Mouse (Mus musculus): ENCODE results near the gene Fig4. TPM values are rescaled to one million over a fixed set of nuclear protein-coding genes. Genes with fewer than 3 reads are reported as not detected.

Gene Fig4
- polyA plus RNA-seq, 1 experiment from 2014 or later = 10.1 TPM

DNA sequence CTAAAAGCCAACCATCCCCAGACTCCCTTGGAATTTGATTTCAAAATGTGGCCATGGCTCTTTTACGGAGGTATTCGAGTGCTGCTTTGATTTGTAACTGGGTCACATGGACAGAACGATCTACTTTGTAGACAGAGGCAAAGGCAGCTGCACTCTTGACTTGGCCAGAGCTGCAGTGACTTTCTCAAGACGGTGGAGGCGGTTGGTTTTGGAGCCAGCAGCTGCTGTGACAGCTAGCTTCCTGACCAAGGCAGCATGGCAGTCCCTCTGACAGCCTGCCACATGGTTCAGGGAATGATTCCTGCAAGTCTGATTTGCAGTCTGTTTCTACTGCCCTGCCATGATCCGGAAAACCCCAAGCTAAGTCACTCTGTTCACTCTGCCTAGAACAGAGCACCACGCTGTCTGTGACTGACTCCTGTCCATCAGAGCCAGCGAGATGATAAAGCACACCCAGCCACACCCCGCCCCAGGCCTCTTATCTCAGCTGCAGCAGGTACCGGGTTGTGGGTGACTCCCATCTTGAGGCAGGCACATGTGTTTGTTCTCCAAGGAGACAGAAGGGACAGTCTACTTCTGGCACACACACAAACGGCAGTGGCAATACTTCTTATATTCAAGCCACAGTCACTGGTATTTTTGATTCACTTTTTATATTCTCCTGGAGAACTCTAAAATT lies 98.3 kb downstream of the Fig4 start:
- H3K9me3 ChIP-seq (ENCODE audit: control insufficient read depth, low read length) = no peaks in the 10 kb centered on the region
- H3K36me3 ChIP-seq (ENCODE audit: control insufficient read depth, insufficient read depth, low read length) = no peaks in the 10 kb centered on the region
- no peak overlapping the region for H3K27ac ChIP-seq (replicated peaks)
- no peak overlapping the region for H3K4me3 ChIP-seq (ENCODE audit: low read depth, low read length)
- ATAC-seq (ENCODE audit: low FRiP score, low TSS enrichment) = peak; percentile 71
- TF ChIP-seq CTCF (IDR thresholded peaks at IDR 0.05; ENCODE audit: low read depth) = no peak
- TF ChIP-seq EP300 (optimal IDR thresholded peaks at IDR 0.05) = no peak
- no peaks in the 10 kb centered on the region for H3K4me1 ChIP-seq (replicated peaks; ENCODE audit: control insufficient read depth, insufficient read depth)
- H3K27me3 ChIP-seq (ENCODE audit: control insufficient read depth, insufficient read depth, low read length) = no peaks in the 10 kb centered on the region
- no peak overlapping the region for H3K4me2 ChIP-seq (replicated peaks; ENCODE audit: low read depth)
- peak; percentile 33 for DNase-seq (ENCODE audit: low spot score)
- no peak overlapping the region for H3K9ac ChIP-seq (ENCODE audit: low read length)
- WGBS = 49% methylated on average over 11 of the region's 11 CpGs

DNA sequence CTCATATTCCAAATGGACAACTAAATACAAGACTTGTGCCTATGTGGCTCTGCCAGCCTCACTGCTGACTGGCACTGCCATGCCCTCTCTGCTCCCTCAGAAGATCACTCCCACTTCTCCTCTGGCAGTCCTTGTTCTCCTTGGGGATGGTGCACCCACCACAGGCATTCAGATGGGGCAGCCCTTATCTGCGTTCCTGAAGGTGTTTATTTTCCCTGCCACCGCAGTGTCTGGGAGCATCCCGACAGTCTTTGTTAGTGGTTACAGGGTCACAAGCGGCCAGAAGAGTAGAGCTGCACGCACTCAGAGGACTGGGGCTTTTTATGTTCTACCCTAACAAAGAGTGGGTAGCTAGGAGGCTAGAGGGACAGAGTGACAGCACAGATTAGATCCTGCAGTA lies 98.9 kb downstream of the Fig4 start:
- Histone ChIP-seq H3K36me3 (ENCODE audit: control insufficient read depth, insufficient read depth, low read length) (no peaks in the 10 kb centered on the region), H3K4me3 (ENCODE audit: low read depth, low read length) (no peak overlapping the region), H3K27me3 (ENCODE audit: control insufficient read depth, insufficient read depth, low read length) (no peaks in the 10 kb centered on the region), H3K4me2 (replicated peaks; ENCODE audit: low read depth) (no peak overlapping the region), H3K9me3 (ENCODE audit: control insufficient read depth, low read length) (no peaks in the 10 kb centered on the region), H3K9ac (ENCODE audit: low read length) (no peak overlapping the region), H3K27ac (replicated peaks) (no peak overlapping the region), H3K4me1 (replicated peaks; ENCODE audit: control insufficient read depth, insufficient read depth) (no peaks in the 10 kb centered on the region)
- no peak for ATAC-seq (ENCODE audit: low FRiP score, low TSS enrichment)
- WGBS = 33% methylated on average over 5 of the region's 5 CpGs
- no peak for TF ChIP-seq CTCF (IDR thresholded peaks at IDR 0.05; ENCODE audit: low read depth)
- TF ChIP-seq EP300 (optimal IDR thresholded peaks at IDR 0.05) = no peak
- DNase-seq (ENCODE audit: low spot score) = no peak

DNA sequence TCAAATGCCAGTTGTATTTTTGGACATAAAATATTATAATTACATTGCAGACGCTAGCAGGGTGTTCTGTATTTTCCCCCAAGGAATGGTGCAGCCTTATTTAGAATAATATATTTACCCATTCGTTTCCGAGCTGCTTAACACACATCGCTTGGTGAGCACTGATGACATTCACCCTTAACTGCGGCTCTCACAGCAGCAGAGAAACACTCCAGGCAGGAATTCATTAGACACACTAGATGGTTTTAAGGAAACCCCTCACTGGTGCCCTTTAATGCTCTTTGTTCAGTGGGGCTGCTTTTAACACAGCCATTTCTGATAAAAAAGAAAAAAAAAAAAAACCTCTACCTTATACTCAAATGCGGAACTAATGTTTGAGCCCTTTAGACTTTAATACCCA lies 104.3 kb downstream of the Fig4 start:
- no peaks in the 10 kb centered on the region for H3K27me3 ChIP-seq (ENCODE audit: control insufficient read depth, insufficient read depth, low read length)
- no peaks in the 10 kb centered on the region for H3K4me1 ChIP-seq (replicated peaks; ENCODE audit: control insufficient read depth, insufficient read depth)
- no peak for ATAC-seq (ENCODE audit: low FRiP score, low TSS enrichment)
- TF ChIP-seq EP300 (optimal IDR thresholded peaks at IDR 0.05) (no peak), CTCF (IDR thresholded peaks at IDR 0.05; ENCODE audit: low read depth) (no peak)
- no peak overlapping the region for H3K27ac ChIP-seq (replicated peaks)
- no peak overlapping the region for H3K9ac ChIP-seq (ENCODE audit: low read length)
- H3K36me3 ChIP-seq (ENCODE audit: control insufficient read depth, insufficient read depth, low read length) = no peaks in the 10 kb centered on the region
- DNase-seq (ENCODE audit: low spot score) = no peak
- H3K4me3 ChIP-seq (ENCODE audit: low read depth, low read length) = no peak overlapping the region
- no peaks in the 10 kb centered on the region for H3K9me3 ChIP-seq (ENCODE audit: control insufficient read depth, low read length)
- WGBS = 84% methylated on average over 6 of the region's 6 CpGs
- no peak overlapping the region for H3K4me2 ChIP-seq (replicated peaks; ENCODE audit: low read depth)

GRCm38 (mm10) chr10:41197788-41198187 lies 105.3 kb downstream of the Fig4 start:
- Histone ChIP-seq H3K9me3 (ENCODE audit: control insufficient read depth, low read length) (no peaks in the 10 kb centered on the region), H3K4me1 (replicated peaks; ENCODE audit: control insufficient read depth, insufficient read depth) (no peaks in the 10 kb centered on the region), H3K36me3 (ENCODE audit: control insufficient read depth, insufficient read depth, low read length) (no peaks in the 10 kb centered on the region), H3K4me2 (replicated peaks; ENCODE audit: low read depth) (no peak overlapping the region), H3K4me3 (ENCODE audit: low read depth, low read length) (no peak overlapping the region), H3K27me3 (ENCODE audit: control insufficient read depth, insufficient read depth, low read length) (no peaks in the 10 kb centered on the region), H3K27ac (replicated peaks) (no peak overlapping the region), H3K9ac (ENCODE audit: low read length) (no peak overlapping the region)
- no peak for ATAC-seq (ENCODE audit: low FRiP score, low TSS enrichment)
- DNase-seq (ENCODE audit: low spot score) = no peak
- WGBS = 87% methylated on average over 5 of the region's 5 CpGs
- TF ChIP-seq EP300 (optimal IDR thresholded peaks at IDR 0.05) (no peak), CTCF (IDR thresholded peaks at IDR 0.05; ENCODE audit: low read depth) (no peak)

DNA sequence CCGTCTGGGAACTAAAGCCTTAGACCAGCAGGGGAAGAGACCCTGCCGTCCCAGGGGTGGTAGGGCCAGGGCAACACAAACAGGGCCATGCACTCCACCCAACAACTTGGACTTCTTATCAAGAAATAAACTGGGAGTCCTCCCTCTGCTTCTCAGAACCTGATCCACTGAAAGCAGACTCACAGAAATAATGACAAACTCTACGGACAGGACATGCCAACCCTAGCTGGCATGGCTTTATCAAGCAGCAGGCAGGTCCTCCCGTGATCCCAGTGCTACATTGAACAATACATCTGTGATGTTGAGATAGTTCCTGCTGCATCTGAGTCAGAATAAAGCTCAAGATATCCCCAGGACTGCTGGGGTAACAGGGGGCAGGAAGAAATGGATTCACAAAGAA lies 106.8 kb downstream of the Fig4 start:
- no peak overlapping the region for H3K4me3 ChIP-seq (ENCODE audit: low read depth, low read length)
- ATAC-seq (ENCODE audit: low FRiP score, low TSS enrichment) = no peak
- TF ChIP-seq CTCF (IDR thresholded peaks at IDR 0.05; ENCODE audit: low read depth) (no peak), EP300 (optimal IDR thresholded peaks at IDR 0.05) (no peak)
- H3K27ac ChIP-seq (replicated peaks) = no peak overlapping the region
- no peak overlapping the region for H3K9ac ChIP-seq (ENCODE audit: low read length)
- 77% methylated on average over 4 of the region's 4 CpGs for WGBS
- no peaks in the 10 kb centered on the region for H3K9me3 ChIP-seq (ENCODE audit: control insufficient read depth, low read length)
- no peak overlapping the region for H3K4me2 ChIP-seq (replicated peaks; ENCODE audit: low read depth)
- no peaks in the 10 kb centered on the region for H3K36me3 ChIP-seq (ENCODE audit: control insufficient read depth, insufficient read depth, low read length)
- H3K27me3 ChIP-seq (ENCODE audit: control insufficient read depth, insufficient read depth, low read length) = no peaks in the 10 kb centered on the region
- no peaks in the 10 kb centered on the region for H3K4me1 ChIP-seq (replicated peaks; ENCODE audit: control insufficient read depth, insufficient read depth)
- DNase-seq (ENCODE audit: low spot score) = no peak

- DNase-seq (ENCODE audit: low spot score) = no peak
- H3K36me3 ChIP-seq (ENCODE audit: control insufficient read depth, insufficient read depth, low read length) = 0 out of 2 replicates have a peak, but pooled peaks cover 2% of the 10 kb centered on the region
- H3K27me3 ChIP-seq (ENCODE audit: control insufficient read depth, insufficient read depth, low read length) = no peaks in the 10 kb centered on the region
- no peaks in the 10 kb centered on the region for H3K9me3 ChIP-seq (ENCODE audit: control insufficient read depth, low read length)
- 74% methylated on average over 3 of the region's 3 CpGs for WGBS
- no peaks in the 10 kb centered on the region for H3K4me1 ChIP-seq (replicated peaks; ENCODE audit: control insufficient read depth, insufficient read depth)
- no peak overlapping the region for H3K9ac ChIP-seq (ENCODE audit: low read length)
- no peak overlapping the region for H3K4me2 ChIP-seq (replicated peaks; ENCODE audit: low read depth)
- no peak overlapping the region for H3K4me3 ChIP-seq (ENCODE audit: low read depth, low read length)
- TF ChIP-seq CTCF (IDR thresholded peaks at IDR 0.05; ENCODE audit: low read depth) = no peak
- no peak for TF ChIP-seq EP300 (optimal IDR thresholded peaks at IDR 0.05)
- no peak overlapping the region for H3K27ac ChIP-seq (replicated peaks)
- ATAC-seq (ENCODE audit: low FRiP score, low TSS enrichment) = no peak
These were observed 113.7 kb downstream of the Fig4 start for GRCm38 (mm10) chr10:41189392-41189791.

Measured in stomach, postnatal 0 days (tissue).